Comparison of ENCODE assay signal across 10 mouse cellular contexts in the genomic region with DNA sequence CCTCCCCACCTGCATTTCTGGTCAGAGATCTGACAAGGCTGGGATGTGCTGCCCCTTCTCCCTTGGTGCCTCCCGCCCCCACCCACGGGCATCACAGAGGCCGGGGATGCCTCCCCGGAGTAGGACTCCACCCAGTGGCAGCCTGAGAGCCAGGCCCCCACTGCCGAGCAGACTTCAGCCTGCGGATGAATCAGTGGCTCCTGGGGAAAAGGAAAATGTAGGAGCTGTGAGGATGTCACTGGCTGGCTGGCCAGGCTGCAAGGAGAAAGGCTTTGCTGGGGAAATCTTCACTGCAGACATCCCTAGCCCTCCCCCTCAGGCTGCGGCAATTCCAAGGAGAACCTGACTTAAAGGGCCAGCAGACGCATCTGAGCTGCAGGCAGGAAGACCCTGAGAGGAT. TPM values are rescaled to one million over a fixed set of nuclear protein-coding genes. Genes with fewer than 3 reads are reported as not detected.
DNase-seq lines count a peak whose midpoint lies in the region; ATAC-seq and TF ChIP-seq lines count a peak whose summit lies in the region.
"Had no signal": no experiment of that assay in that cellular context is flagged by ENCODE, and none has a peak within 500 bp of the region (broad histone marks: within the 10 kb centered on the region; RNA-seq: fewer than 3 reads in every experiment).

No protein-coding gene starts in this region.

- no peaks in the 10 kb centered on the region for H3K27me3 ChIP-seq in heart, embryonic 10.5 days (ENCODE audit: insufficient read depth, poor library complexity, severe bottlenecking)
- H3K27me3 ChIP-seq in midbrain, embryonic 16.5 days (ENCODE audit: control insufficient read depth, insufficient read depth, low read depth, low read length): no peaks in the 10 kb centered on the region

- H3K4me3 ChIP-seq in heart, embryonic 10.5 days: no peak overlapping the region
- peak overlapping the region; percentile 14; the same call in 1 of the 2 replicates for H3K4me3 ChIP-seq in midbrain, embryonic 16.5 days (ENCODE audit: low read depth, low read length)
- H3K4me3 ChIP-seq: megakaryocyte, embryonic 14.5 days had no signal

- no peaks in the 10 kb centered on the region for H3K9me3 ChIP-seq in heart, embryonic 10.5 days
- no peaks in the 10 kb centered on the region for H3K9me3 ChIP-seq in midbrain, embryonic 16.5 days (replicated peaks; ENCODE audit: control insufficient read depth, low read length, poor library complexity, severe bottlenecking)
- H3K9me3 ChIP-seq: megakaryocyte, embryonic 14.5 days had no signal

- peak overlapping the region; percentile 23; the same call in 1 of the 2 replicates for H3K27ac ChIP-seq in heart, embryonic 10.5 days
- peak overlapping the region; percentile 67 for H3K27ac ChIP-seq in midbrain, embryonic 16.5 days (ENCODE audit: low read length)

- TF ChIP-seq POLR2A in brain, embryonic 14.5 days (IDR thresholded peaks at IDR 0.05; ENCODE audit: borderline replicate concordance, extremely low read depth, insufficient read depth, insufficient read length, poor library complexity, severe bottlenecking): no peak

- TF ChIP-seq CTCF in brain, embryonic 14.5 days (IDR thresholded peaks at IDR 0.05; ENCODE audit: borderline replicate concordance, extremely low read depth, insufficient read depth, insufficient read length): no peak

- ATAC-seq in frontal cortex, adult (ENCODE audit: low TSS enrichment): peak; percentile 68
- peak; percentile 40; the same call in 1 of the 2 replicates for ATAC-seq in midbrain, embryonic 16.5 days

- no peak for DNase-seq in heart, embryonic 10.5 days (ENCODE audit: low spot score)
- no peak for DNase-seq in heart, adult 8-10 months (ENCODE audit: low spot score)
- peak; percentile 59 for DNase-seq in brain, embryonic 14.5 days (ENCODE audit: low read depth)
- no peak for DNase-seq in adipocyte (ENCODE audit: low spot score)
- no peak for DNase-seq in heart, postnatal 36 days
- no peak for DNase-seq in natural killer cell, adult 2 months (ENCODE audit: low spot score in 2 of 2)

- 0 out of 2 replicates have a peak, but pooled peaks cover 9% of the 10 kb centered on the region for H3K36me3 ChIP-seq in heart, embryonic 10.5 days
- peaks cover 6% of the 10 kb centered on the region; the same call in 1 of the 2 replicates for H3K36me3 ChIP-seq in midbrain, embryonic 16.5 days (ENCODE audit: control insufficient read depth, insufficient read depth, low read length)

- peak overlapping the region; percentile 47; the same call in 1 of the 2 replicates for H3K4me2 ChIP-seq in midbrain, embryonic 16.5 days (ENCODE audit: low read length)

- WGBS in heart, embryonic 10.5 days: 23% methylated on average over 8 of the region's 8 CpGs
- 19% methylated on average over 8 of the region's 8 CpGs for WGBS in midbrain, embryonic 16.5 days

- intact Hi-C loops in heart, postnatal 36 days (cut with DNase I): no loop called here

- H3K9ac ChIP-seq in midbrain, embryonic 16.5 days (ENCODE audit: low read depth, low read length): peak overlapping the region; percentile 60

- H3K4me1 ChIP-seq in heart, embryonic 10.5 days: peaks cover 6% of the 10 kb centered on the region; the same call in 1 of the 2 replicates
- H3K4me1 ChIP-seq in midbrain, embryonic 16.5 days (ENCODE audit: control insufficient read depth, insufficient read depth, low read length): peaks cover 20% of the 10 kb centered on the region

RNA-seq across cellular contexts. Expression of a gene that starts 27.7 kb away (rescaled TPM):
- polyA plus RNA-seq in heart, embryonic 10.5 days (2016; fragmentation: Nextera tagmentation; extraction: Ambion mirVana): 3.9 and 6.4 TPM in 2 replicates
- 10 to 100 TPM; 30.5 to 36.5 (median 33.8) TPM for total RNA-seq in heart, adult 8-10 months (2022)
- polyA plus RNA-seq in brain, embryonic 14.5 days (2012; rRNA removed): 39.4 and 69.9 TPM in 2 replicates
- polyA plus RNA-seq in midbrain, embryonic 16.5 days (2015; fragmentation: Nextera tagmentation; extraction: Ambion mirVana): 24.5 and 25.9 TPM in 2 replicates
- total RNA-seq in heart, postnatal 36 days (2021): 10 to 100 TPM; 25.7 to 29.2 TPM

RNA-seq across cellular contexts. Expression of a gene that starts 37.5 kb away (rescaled TPM):
- polyA plus RNA-seq in heart, embryonic 10.5 days (2016; fragmentation: Nextera tagmentation; extraction: Ambion mirVana): 34.0 and 42.5 TPM in 2 replicates
- 10 to 100 TPM; 14.8 to 16.6 (median 15.9) TPM for total RNA-seq in heart, adult 8-10 months (2022)
- polyA plus RNA-seq in brain, embryonic 14.5 days (2012; rRNA removed): 16.6 and 24.5 TPM in 2 replicates
- polyA plus RNA-seq in midbrain, embryonic 16.5 days (2015; fragmentation: Nextera tagmentation; extraction: Ambion mirVana): 24.2 and 27.9 TPM in 2 replicates
- total RNA-seq in heart, postnatal 36 days (2021): 10 to 100 TPM; 14.9 to 17.2 TPM

RNA-seq across cellular contexts. Expression of a gene that starts 40.9 kb away (rescaled TPM):
- 0.87 and 1.2 TPM in 2 replicates for polyA plus RNA-seq in heart, embryonic 10.5 days (2016; fragmentation: Nextera tagmentation; extraction: Ambion mirVana)
- total RNA-seq in heart, adult 8-10 months (2022): under 1 TPM; 0.08 to 0.19 (median 0.12) TPM
- polyA plus RNA-seq in brain, embryonic 14.5 days (2012; rRNA removed): 1.0 and 1.4 TPM in 2 replicates
- polyA plus RNA-seq in midbrain, embryonic 16.5 days (2015; fragmentation: Nextera tagmentation; extraction: Ambion mirVana): 0.87 and 0.90 TPM in 2 replicates
- total RNA-seq in heart, postnatal 36 days (2021): under 1 TPM; 0.11 to 0.17 TPM

RNA-seq across cellular contexts. Expression of a gene that starts 56.2 kb away (rescaled TPM):
- polyA plus RNA-seq in heart, embryonic 10.5 days (2016; fragmentation: Nextera tagmentation; extraction: Ambion mirVana): 0.24 TPM in 1 of 2 replicates, not detected in the other
- not detected for total RNA-seq in heart, adult 8-10 months (2022)
- 0.28 and 0.53 TPM in 2 replicates for polyA plus RNA-seq in brain, embryonic 14.5 days (2012; rRNA removed)
- 0.77 and 1.1 TPM in 2 replicates for polyA plus RNA-seq in midbrain, embryonic 16.5 days (2015; fragmentation: Nextera tagmentation; extraction: Ambion mirVana)
- not detected for total RNA-seq in heart, postnatal 36 days (2021)
- polyA plus RNA-seq: embryonic facial prominence, embryonic 11.5 days had no signal
